Mouse (Mus musculus): Measurements from ENCODE around the gene Pgm1.

GRCm38 (mm10) chr4:99931807-99932206 lies 2.6 kb downstream of the Pgm1 start:
- TF ChIP-seq EP300 (optimal IDR thresholded peaks at IDR 0.05), result no peak
- no peak for TF ChIP-seq CTCF (IDR thresholded peaks at IDR 0.05; ENCODE audit: low read depth)

All from stomach, postnatal 0 days (tissue).